Comparison of ENCODE assay signal across 20 mouse cellular contexts in the genomic region with DNA sequence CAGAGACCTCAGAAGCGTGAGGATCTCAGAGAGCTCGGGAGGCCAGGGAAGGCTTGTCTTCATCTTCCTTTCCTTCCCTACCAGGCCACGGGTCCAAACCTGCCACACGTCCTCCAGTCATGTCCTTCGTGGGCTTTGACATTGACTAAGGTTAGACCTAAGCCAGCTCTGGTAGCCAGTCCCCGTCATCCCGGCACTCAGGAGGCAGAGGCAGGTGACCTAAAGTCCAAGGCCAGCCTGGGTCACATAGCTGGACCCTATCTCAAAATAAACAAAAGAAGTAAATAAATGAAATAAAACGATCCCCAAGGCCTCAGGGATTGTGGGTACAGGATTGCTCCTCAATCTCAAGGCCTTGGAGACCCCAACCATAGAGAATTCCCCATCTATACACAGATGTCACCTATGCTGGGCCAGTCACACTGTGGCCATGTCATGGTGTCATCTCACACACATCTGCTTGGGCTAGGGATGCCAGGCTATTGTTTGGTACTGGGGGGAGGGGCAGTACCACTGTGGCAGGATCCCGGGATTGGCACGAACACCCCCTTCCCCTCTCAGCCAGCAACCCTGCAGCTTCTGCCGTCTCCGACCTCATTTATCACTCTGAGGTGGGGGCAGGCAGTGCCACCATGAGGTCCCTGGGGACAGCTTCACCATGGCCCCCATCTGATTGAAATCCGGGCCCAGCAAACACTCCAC. TPM values are rescaled to one million over a fixed set of nuclear protein-coding genes. Genes with fewer than 3 reads are reported as not detected.
DNase-seq lines count a peak whose midpoint lies in the region; ATAC-seq and TF ChIP-seq lines count a peak whose summit lies in the region.
"Had no signal": no experiment of that assay in that cellular context is flagged by ENCODE, and none has a peak within 500 bp of the region (broad histone marks: within the 10 kb centered on the region; RNA-seq: fewer than 3 reads in every experiment).

No protein-coding gene starts in this region.

- peaks cover 20% of the 10 kb centered on the region for H3K4me1 ChIP-seq in hindbrain, embryonic 12.5 days
- H3K4me1 ChIP-seq in hindbrain, postnatal 0 days (ENCODE audit: insufficient read depth, low read length): no peaks in the 10 kb centered on the region
- peaks cover 7% of the 10 kb centered on the region; the same call in 1 of the 2 replicates for H3K4me1 ChIP-seq in liver, embryonic 16.5 days (ENCODE audit: control insufficient read depth, low read depth, low read length)
- H3K4me1 ChIP-seq in liver, embryonic 12.5 days: peaks cover 24% of the 10 kb centered on the region
- H3K4me1 ChIP-seq in kidney, embryonic 16.5 days (ENCODE audit: insufficient read depth, low read length): peaks cover 37% of the 10 kb centered on the region

- WGBS in hindbrain, embryonic 12.5 days: 66% methylated on average over 13 of the region's 13 CpGs
- WGBS in hindbrain, postnatal 0 days: 60% methylated on average over 13 of the region's 13 CpGs
- 49% methylated on average over 13 of the region's 13 CpGs for WGBS in liver, embryonic 16.5 days (ENCODE audit: insufficient replicate concordance)
- WGBS in liver, embryonic 12.5 days (ENCODE audit: insufficient replicate concordance): 53% methylated on average over 13 of the region's 13 CpGs
- 54% methylated on average over 13 of the region's 13 CpGs for WGBS in kidney, embryonic 16.5 days

- H3K36me3 ChIP-seq in hindbrain, embryonic 12.5 days: no peaks in the 10 kb centered on the region
- H3K36me3 ChIP-seq in hindbrain, postnatal 0 days (ENCODE audit: insufficient read depth, low read length): no peaks in the 10 kb centered on the region
- H3K36me3 ChIP-seq in liver, embryonic 16.5 days (ENCODE audit: control insufficient read depth, insufficient read depth): no peaks in the 10 kb centered on the region
- H3K36me3 ChIP-seq in liver, embryonic 12.5 days: no peaks in the 10 kb centered on the region
- no peaks in the 10 kb centered on the region for H3K36me3 ChIP-seq in kidney, embryonic 16.5 days (ENCODE audit: insufficient read depth, low read length)
- H3K36me3 ChIP-seq: embryonic facial prominence, embryonic 13.5 days; liver, embryonic 13.5 days; stomach, embryonic 15.5 days had no signal

- H3K9me3 ChIP-seq in hindbrain, embryonic 12.5 days (replicated peaks): no peaks in the 10 kb centered on the region
- no peaks in the 10 kb centered on the region for H3K9me3 ChIP-seq in hindbrain, postnatal 0 days (ENCODE audit: low read length)
- 0 out of 2 replicates have a peak, but pooled peaks cover 2% of the 10 kb centered on the region for H3K9me3 ChIP-seq in liver, embryonic 16.5 days (replicated peaks; ENCODE audit: control insufficient read depth, low read length)
- H3K9me3 ChIP-seq in liver, embryonic 12.5 days (replicated peaks): no peaks in the 10 kb centered on the region; the same call in 1 of the 2 replicates
- peaks cover 4% of the 10 kb centered on the region; the same call in 1 of the 2 replicates for H3K9me3 ChIP-seq in kidney, embryonic 16.5 days (ENCODE audit: low read length)
- H3K9me3 ChIP-seq: embryonic facial prominence, embryonic 13.5 days; liver, embryonic 13.5 days; stomach, embryonic 15.5 days had no signal

- no peak overlapping the region for H3K9ac ChIP-seq in hindbrain, embryonic 12.5 days
- H3K9ac ChIP-seq in hindbrain, postnatal 0 days (replicated peaks; ENCODE audit: low read length): no peak overlapping the region
- H3K9ac ChIP-seq in liver, embryonic 16.5 days (ENCODE audit: low read depth, low read length): no peak overlapping the region
- no peak overlapping the region for H3K9ac ChIP-seq in liver, embryonic 12.5 days
- H3K9ac ChIP-seq in kidney, embryonic 16.5 days (replicated peaks; ENCODE audit: low read length): no peak overlapping the region
- H3K9ac ChIP-seq: embryonic facial prominence, embryonic 13.5 days; liver, embryonic 13.5 days; stomach, embryonic 15.5 days had no signal

- H3K4me3 ChIP-seq in hindbrain, embryonic 12.5 days: no peak overlapping the region
- H3K4me3 ChIP-seq in hindbrain, postnatal 0 days (ENCODE audit: low read length): no peak overlapping the region
- H3K4me3 ChIP-seq in liver, embryonic 16.5 days (ENCODE audit: low read depth, low read length): no peak overlapping the region
- no peak overlapping the region for H3K4me3 ChIP-seq in liver, embryonic 12.5 days
- no peak overlapping the region for H3K4me3 ChIP-seq in kidney, embryonic 16.5 days (ENCODE audit: low read length)
- H3K4me3 ChIP-seq: embryonic facial prominence, embryonic 13.5 days; liver, embryonic 13.5 days; megakaryocyte, embryonic 14.5 days; myocyte; stomach, embryonic 15.5 days had no signal

- no peak overlapping the region for H3K4me2 ChIP-seq in hindbrain, embryonic 12.5 days (replicated peaks)
- H3K4me2 ChIP-seq in hindbrain, postnatal 0 days (ENCODE audit: low read depth, low read length): no peak overlapping the region
- H3K4me2 ChIP-seq in liver, embryonic 16.5 days (ENCODE audit: low read depth, low read length): no peak overlapping the region
- no peak overlapping the region for H3K4me2 ChIP-seq in liver, embryonic 12.5 days
- H3K4me2 ChIP-seq in kidney, embryonic 16.5 days (replicated peaks; ENCODE audit: low read depth, low read length): no peak overlapping the region
- H3K4me2 ChIP-seq: embryonic facial prominence, embryonic 13.5 days; liver, embryonic 13.5 days; stomach, embryonic 15.5 days had no signal

- TF ChIP-seq CTCF in hindbrain, postnatal 0 days (IDR thresholded peaks at IDR 0.05; ENCODE audit: low read depth): no peak

- DNase-seq in hindbrain, postnatal 0 days (ENCODE audit: low spot score): no peak
- peak; percentile 63 for DNase-seq in retina, postnatal 1 day
- DNase-seq in retina, embryonic 14.5 days (ENCODE audit: low spot score): no peak
- DNase-seq: adrenal gland, postnatal 10 days; B cell, adult 2 months; cerebellum, adult 11-12 months; heart, adult 18-20 months; kidney, adult 9 months; liver, embryonic 13.5 days; lung, postnatal 10 days; right cerebral cortex, postnatal 14 days; thymus, adult 2 months had no signal

- ATAC-seq in hindbrain, embryonic 12.5 days (ENCODE audit: low FRiP score): peak; percentile 53
- ATAC-seq in hindbrain, postnatal 0 days: no peak
- ATAC-seq in liver, embryonic 16.5 days (ENCODE audit: low read depth): peak; percentile 35; the same call in 1 of the 2 replicates
- no peak for ATAC-seq in liver, embryonic 12.5 days
- no peak for ATAC-seq in kidney, embryonic 16.5 days (ENCODE audit: low FRiP score, low TSS enrichment)

- no peaks in the 10 kb centered on the region for H3K27me3 ChIP-seq in hindbrain, embryonic 12.5 days
- no peaks in the 10 kb centered on the region for H3K27me3 ChIP-seq in hindbrain, postnatal 0 days (ENCODE audit: insufficient read depth, low read length)
- H3K27me3 ChIP-seq in liver, embryonic 16.5 days (ENCODE audit: control insufficient read depth, insufficient read depth, low read depth, low read length): no peaks in the 10 kb centered on the region
- no peaks in the 10 kb centered on the region for H3K27me3 ChIP-seq in liver, embryonic 12.5 days (replicated peaks)
- no peaks in the 10 kb centered on the region for H3K27me3 ChIP-seq in kidney, embryonic 16.5 days (ENCODE audit: insufficient read depth, low read length)
- H3K27me3 ChIP-seq: embryonic facial prominence, embryonic 13.5 days; liver, embryonic 13.5 days; stomach, embryonic 15.5 days had no signal

- H3K27ac ChIP-seq in hindbrain, embryonic 12.5 days: peak overlapping the region; percentile 46; the same call in 1 of the 2 replicates
- H3K27ac ChIP-seq in hindbrain, postnatal 0 days: no peak overlapping the region
- H3K27ac ChIP-seq in liver, embryonic 16.5 days (ENCODE audit: low read length): no peak overlapping the region
- no peak overlapping the region for H3K27ac ChIP-seq in liver, embryonic 12.5 days
- no peak overlapping the region for H3K27ac ChIP-seq in kidney, embryonic 16.5 days (ENCODE audit: low read length)
- H3K27ac ChIP-seq: embryonic facial prominence, embryonic 13.5 days; liver, embryonic 13.5 days; stomach, embryonic 15.5 days had no signal

RNA-seq across cellular contexts. Expression of a gene that starts 15.2 kb away (rescaled TPM):
- 9.4 and 9.9 TPM in 2 replicates for polyA plus RNA-seq in hindbrain, embryonic 12.5 days (2016; fragmentation: Nextera tagmentation; extraction: Ambion mirVana)
- total RNA-seq in hindbrain, postnatal 0 days (2014; rRNA removed): 11.7 and 15.1 TPM in 2 replicates
- polyA plus RNA-seq in hindbrain, postnatal 0 days (2015; fragmentation: Nextera tagmentation; extraction: Ambion mirVana): 2.8 and 2.9 TPM in 2 replicates
- polyA plus RNA-seq in liver, embryonic 16.5 days (2015; fragmentation: Nextera tagmentation; extraction: Ambion mirVana): 0.46 and 0.67 TPM in 2 replicates
- 1.3 and 1.4 TPM in 2 replicates for polyA plus RNA-seq in liver, embryonic 12.5 days (2016; fragmentation: Nextera tagmentation; extraction: Ambion mirVana)
- polyA plus RNA-seq in kidney, embryonic 16.5 days (2015; fragmentation: Nextera tagmentation; extraction: Ambion mirVana): 4.1 and 4.5 TPM in 2 replicates

Comparison
In these comparisons a context has a peak if more than half of its experiments do, and no peak if none do; other contexts are left out.
1. ATAC-seq: peak in hindbrain, embryonic 12.5 days (single experiment) and liver, embryonic 16.5 days (single experiment); none in hindbrain, postnatal 0 days (single experiment), liver, embryonic 12.5 days (single experiment) and kidney, embryonic 16.5 days (single experiment).